Mouse (Mus musculus): ENCODE measurements at regions not wholly inside any gene's neighbourhood (a gene's known extent, or its start where the extent isn't known, plus 50 kb on each side); places are given as distances from the start of the nearest gene placed in this dataset.

DNA sequence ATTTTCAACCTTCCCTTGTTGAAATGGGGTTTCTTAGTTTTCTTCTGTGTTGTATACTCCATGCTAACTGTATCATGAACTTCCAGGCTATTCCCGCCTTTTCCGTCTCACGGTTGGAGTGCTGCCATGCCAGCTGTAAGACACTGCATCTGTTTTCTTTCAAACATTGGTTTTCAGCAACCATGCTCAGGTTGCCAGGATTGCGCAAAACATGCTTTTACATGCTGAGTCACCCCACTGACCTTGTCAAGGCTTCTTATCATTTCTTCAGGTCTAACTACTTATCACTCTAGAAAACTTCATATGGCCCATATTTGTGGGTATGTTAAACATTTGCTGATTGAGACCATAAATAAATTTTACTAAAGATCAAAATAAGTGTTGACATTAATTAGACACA lies 551.2 kb downstream of the Tlr4 start:
- no peak for DNase-seq

DNA sequence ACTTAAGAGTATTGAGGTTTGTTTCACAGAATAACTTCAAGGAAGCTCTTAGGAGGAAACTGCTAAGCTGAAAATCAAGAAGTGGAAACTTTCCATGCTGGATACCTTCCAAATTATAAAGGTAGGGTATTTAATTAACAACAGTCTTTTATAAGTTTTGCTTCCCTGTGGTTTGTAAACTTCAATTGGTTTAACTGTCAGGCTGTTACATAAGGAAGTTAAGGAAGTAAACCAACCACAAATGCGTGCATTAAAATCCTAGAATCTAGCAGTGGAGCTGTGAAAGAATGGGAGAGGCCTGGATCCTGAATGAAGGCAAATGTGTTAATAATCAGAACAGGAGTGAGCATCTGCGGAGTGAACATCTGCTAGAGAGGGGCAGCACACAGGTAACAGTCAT lies 560.5 kb downstream of the Tlr4 start:
- DNase-seq: no peak

- DNase-seq: no peak
Measured at GRCm38 (mm10) chr4:67402977-67403376, 575.6 kb downstream of the Tlr4 start.

- no peak for DNase-seq
Measured at GRCm38 (mm10) chr4:67424064-67424463, 596.7 kb downstream of the Tlr4 start.

GRCm38 (mm10) chr4:67425712-67426111 lies 598.3 kb downstream of the Tlr4 start:
- DNase-seq: no peak

- no peak for DNase-seq
Measured at GRCm38 (mm10) chr4:67447835-67448234, 620.5 kb downstream of the Tlr4 start.

DNA sequence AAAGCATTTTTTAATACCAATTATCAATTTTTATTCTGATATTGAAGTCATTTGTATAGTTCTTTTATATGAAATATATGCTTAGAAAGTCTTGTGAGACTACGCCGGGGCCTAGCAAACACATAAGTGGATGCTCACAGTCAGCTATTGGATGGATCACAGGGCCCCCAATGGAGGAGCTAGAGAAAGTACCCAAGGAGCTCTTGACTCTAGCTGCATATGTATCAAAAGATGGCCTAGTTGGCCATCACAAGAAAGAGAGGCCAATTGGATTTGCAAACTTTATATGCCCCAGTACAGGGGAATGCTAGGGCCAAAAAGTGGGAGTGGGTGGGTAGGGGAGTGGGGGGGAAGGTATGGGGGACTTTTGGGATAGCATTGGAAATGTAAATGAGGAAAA lies 632.5 kb downstream of the Tlr4 start:
- peak in 1 of 2 experiments; percentile 68 for DNase-seq

DNA sequence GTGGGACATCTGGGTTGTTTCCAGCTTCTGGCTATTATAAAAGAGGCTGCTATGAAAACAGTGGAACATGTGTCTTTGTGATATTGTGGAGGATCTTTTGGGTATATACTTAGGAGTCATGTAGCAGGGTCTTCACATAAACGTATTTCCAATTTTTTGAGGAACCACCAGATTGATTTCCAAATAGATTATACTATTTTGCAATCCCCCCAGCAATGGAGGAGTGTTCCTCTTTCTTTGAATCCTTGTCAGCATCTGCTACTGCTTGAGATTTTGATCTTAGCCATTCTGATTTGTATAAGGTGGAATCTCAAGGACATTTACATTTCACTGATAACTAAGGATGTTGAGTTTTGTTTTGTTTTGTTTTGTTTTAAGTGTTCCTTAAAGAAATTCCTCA lies 645.6 kb downstream of the Tlr4 start:
- DNase-seq: no peak

- DNase-seq: peak in 1 of 2 experiments; percentile 8
Measured at GRCm38 (mm10) chr4:67477264-67477845, 650.0 kb downstream of the Tlr4 start.

DNA sequence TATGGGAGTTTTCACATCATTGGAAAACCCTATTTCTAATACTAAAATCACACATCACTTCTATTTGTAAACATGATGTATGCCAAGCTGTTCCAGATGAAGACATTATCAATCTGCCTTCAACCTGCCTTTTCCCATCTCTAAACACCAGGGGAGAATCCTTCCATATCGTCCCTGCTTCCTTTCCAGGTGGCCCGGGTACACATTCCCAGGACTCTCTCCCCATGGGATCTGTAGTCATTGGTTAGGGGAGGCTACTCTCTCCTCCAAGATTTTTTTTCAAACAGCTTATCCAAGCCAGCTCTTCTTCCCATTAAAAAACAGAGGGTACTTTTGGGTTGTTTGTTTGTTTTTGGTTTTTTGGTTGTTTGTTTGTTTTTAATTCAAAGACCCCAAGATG lies 650.7 kb downstream of the Tlr4 start:
- no peak for DNase-seq

DNA sequence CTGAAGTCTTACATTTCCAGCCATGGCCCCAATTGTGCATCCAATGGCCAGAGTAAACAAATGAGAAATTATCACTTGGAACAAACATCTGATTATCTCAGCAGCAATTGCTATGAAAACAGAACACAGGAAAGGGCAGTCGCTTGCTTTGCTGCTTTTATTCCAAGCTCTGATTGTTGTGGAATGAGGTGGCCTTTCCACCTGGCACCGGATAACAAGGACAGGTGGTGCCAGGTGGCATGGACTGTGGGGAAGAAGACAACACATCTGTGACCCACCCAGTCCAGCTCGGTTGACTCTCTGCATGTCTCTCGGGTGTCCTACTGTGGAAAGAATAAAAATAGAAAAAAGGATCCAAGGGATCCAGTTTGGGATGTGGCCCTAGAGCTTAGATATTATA lies 694.9 kb downstream of the Tlr4 start:
- DNase-seq: no peak

- no peak for DNase-seq
Measured at GRCm38 (mm10) chr4:67523158-67523557, 695.8 kb downstream of the Tlr4 start.

GRCm38 (mm10) chr4:67529586-67529985 lies 702.2 kb downstream of the Tlr4 start:
- no peak for DNase-seq

DNA sequence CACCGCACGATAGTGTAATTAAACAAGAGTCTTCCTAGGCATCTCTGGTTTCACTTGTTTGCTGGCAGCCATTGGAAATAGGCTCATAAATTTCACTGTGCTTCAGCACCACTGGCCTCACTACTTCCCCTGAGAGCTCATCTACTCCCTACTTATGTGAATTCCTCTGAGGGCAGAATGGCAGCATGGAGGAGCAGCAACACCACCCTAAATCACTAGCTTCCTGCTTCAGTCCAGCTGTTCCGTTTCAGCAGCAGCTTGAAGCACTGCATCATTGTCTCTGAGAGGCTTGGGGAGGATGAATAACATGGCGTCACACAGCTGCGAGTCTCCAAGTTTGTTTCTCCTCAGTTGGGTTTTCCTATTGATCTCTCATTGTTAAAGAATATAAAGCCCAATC lies 712.1 kb downstream of the Tlr4 start:
- DNase-seq: no peak

DNA sequence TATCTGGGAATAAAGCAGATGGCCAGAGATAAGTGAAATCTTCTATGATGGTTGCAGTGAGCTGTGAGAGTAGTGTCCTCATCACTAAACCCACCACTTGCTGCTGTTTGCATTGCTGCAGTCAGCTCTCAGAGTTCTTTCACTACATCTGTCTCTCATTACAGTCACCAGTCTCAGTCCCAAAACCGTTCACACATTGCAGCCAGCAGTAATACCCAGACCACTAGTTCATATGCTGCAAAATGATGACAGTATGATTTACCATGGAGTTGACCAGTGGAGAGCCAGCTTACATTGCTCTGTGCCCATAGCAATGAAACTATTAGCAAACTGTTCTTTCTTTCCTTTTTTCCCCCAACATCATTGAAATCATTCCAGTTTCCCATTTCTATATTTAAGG lies 718.6 kb downstream of the Tlr4 start:
- no peak for DNase-seq

DNA sequence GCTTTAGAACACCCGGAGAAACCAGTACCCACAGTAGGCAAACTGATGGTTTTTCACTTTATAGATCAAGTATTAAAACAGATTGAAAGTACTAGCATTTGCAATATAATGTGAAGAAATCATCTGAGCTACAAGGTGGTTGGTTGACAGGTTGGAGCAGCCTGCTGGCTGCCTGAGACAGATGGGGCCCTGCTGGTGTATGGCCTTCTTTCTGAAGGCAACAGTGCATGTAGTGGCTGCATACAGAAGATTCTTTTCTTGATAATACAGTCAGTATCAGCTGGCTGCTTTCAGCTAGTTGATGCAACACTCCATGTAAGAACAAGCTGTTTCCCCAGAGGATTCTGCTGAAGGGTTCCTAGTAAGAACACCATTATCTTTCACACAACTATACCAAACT lies 720.6 kb downstream of the Tlr4 start:
- no peak for DNase-seq

- no peak for DNase-seq
Measured at GRCm38 (mm10) chr4:67553511-67553910, 726.1 kb downstream of the Tlr4 start.

DNA sequence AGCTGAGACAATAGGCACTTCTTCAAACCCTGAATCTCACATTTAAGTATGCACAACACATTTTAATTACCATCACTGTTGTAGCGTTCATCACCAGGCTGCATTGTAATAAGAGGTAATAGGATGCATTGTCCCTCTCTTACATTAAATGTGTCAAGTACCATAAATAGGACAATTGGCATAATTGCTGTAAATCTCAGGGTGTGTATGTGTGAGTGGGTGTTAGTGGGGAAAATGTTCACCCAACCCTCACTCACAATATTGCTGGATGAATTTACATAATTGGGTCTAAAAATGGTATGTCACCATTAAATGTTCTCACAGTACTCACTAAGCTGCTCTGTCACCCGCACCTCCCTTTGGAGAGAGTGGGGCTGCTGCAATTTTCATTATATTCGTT lies 747.4 kb downstream of the Tlr4 start:
- DNase-seq: no peak

DNA sequence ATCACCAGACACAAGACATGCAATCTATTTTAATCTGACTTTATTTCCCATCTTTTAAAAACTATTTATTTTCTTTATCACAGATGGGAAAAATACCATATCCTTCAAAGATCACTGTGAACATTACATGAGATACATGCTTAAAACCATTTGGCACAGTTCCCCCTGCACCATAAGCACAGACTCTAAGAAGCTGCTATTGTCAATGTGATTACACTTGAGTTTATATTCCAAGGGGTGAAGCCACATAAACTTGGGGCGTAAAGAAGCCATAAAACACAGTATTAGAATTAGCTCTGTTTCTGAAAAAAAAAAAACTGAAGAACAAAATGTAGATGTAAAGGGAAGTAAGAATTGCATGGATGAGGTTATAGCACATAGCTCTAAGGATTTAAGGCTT lies 762.1 kb downstream of the Tlr4 start:
- no peak for DNase-seq

GRCm38 (mm10) chr4:67589976-67590727 lies 762.8 kb downstream of the Tlr4 start:
- DNase-seq: no peak

- peak in 1 of 2 experiments; percentile 24 for DNase-seq
Measured at GRCm38 (mm10) chr4:67607166-67607565, 779.8 kb downstream of the Tlr4 start.

DNA sequence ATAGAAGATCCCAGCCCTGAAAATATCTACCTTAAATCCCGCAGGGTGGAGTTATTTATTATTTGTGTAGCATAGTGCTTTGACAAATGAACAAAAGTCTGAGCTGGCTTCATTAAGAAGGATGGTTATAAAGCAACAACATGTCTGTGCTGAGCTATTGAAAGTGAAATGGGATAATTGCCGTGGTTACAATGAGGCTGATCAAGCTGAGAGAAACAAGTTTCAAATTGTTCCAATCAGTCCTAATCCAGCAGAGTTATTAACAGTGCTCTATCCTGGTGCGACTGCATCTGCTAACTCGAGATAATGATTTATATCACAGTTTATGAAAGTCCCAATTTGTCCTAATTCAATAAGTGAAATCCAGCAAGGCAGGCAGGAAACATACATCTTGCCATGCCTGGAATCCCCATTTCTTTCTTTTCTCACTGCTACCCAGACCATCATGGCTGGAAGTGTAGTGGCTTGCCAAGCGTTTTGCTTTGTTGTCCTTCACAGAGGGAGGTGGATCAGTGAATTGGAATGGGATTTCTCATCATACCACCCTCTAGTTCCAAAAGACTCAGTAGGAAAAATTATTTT lies 787.2 kb downstream of the Tlr4 start:
- no peak for DNase-seq

DNA sequence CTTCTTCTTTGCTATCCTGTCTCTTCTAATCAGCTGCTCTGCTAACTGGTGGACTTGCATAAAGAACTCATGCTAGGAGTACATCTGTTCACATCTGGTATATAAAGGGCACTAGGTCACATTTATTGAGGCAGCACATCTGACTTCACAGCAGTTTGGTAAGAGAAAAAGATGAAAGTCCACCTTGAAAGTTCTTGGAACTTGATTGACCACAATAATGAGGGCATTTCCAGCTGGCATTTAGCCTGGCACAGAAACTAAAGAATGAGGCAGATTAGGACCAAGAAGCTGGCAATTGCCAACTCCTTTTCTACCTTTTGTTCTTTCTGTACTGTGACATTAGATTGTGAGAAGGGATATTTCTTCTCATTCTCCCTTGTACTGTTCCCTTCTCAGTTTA lies 799.3 kb downstream of the Tlr4 start:
- DNase-seq: no peak

DNA sequence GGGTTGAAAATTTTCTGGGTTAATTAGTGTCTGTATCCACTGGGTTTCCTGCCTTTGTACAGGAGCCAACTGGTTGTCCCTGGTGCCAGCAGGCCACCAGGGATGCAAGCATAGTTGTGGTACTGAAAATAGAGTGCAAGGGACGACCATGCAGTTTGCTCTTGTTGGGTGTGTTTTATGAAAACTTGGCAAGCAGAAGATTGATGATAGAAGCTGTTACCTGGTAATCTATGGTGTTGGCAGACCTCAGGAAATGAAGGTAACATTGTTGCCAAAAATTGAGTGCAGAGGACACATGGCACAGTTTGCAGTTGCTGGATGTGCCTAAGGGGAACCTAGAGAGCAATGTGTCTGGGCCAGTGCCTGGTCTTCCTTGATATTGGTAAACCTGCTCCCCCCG lies 818.7 kb downstream of the Tlr4 start:
- no peak for DNase-seq

DNA sequence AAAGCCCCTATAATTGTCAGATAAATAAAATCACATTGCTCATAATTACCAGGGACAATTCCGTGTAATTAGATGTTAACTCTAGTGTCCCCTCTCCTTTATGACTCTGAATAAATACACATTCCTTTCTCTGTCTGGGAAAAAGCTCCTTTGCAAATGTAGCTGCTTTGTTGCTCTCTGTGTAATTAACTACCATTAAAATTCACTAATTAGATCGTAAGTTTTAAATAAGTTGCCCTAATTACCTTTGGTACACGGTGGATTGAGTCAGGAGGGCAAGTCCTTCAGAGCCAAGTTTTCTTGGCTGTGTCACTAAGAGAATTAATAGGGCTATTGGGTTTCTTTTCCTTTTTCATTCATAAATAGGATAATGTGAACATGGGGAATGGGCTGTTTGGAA lies 834.7 kb downstream of the Tlr4 start:
- no peak for DNase-seq

Measured in kidney, postnatal 25 days (tissue).